Comparison of ENCODE assay signal across 15 mouse cellular contexts in genomic region chr8:26507611-26508070, GRCm38 (mm10).
DNase-seq lines count a peak whose midpoint lies in the region; ATAC-seq and TF ChIP-seq lines count a peak whose summit lies in the region.
"Had no signal": no experiment of that assay in that cellular context is flagged by ENCODE, and none has a peak within 500 bp of the region (broad histone marks: within the 10 kb centered on the region; RNA-seq: fewer than 3 reads in every experiment).

No protein-coding gene starts in this region.

- H3K9me3 ChIP-seq in forebrain, embryonic 13.5 days (replicated peaks) = no peaks in the 10 kb centered on the region
- H3K9me3 ChIP-seq in forebrain, embryonic 11.5 days (ENCODE audit: control insufficient read depth, low read length) = no peaks in the 10 kb centered on the region
- no peaks in the 10 kb centered on the region for H3K9me3 ChIP-seq in midbrain, embryonic 14.5 days (ENCODE audit: control insufficient read depth, low read length)
- H3K9me3 ChIP-seq in midbrain, postnatal 0 days (ENCODE audit: low read length) = no peaks in the 10 kb centered on the region
- H3K9me3 ChIP-seq in intestine, embryonic 15.5 days = no peaks in the 10 kb centered on the region
- H3K9me3 ChIP-seq in midbrain, embryonic 13.5 days = no peaks in the 10 kb centered on the region
- H3K9me3 ChIP-seq: limb, embryonic 10.5 days had no signal

- peaks cover 4% of the 10 kb centered on the region; the same call in 1 of the 2 replicates for H3K4me1 ChIP-seq in forebrain, embryonic 13.5 days
- H3K4me1 ChIP-seq in forebrain, embryonic 11.5 days (replicated peaks; ENCODE audit: control insufficient read depth, insufficient read depth, low read length) = no peaks in the 10 kb centered on the region
- H3K4me1 ChIP-seq in midbrain, embryonic 14.5 days (ENCODE audit: control insufficient read depth, insufficient read depth, low read length) = 0 out of 2 replicates have a peak, but pooled peaks cover 4% of the 10 kb centered on the region
- H3K4me1 ChIP-seq in midbrain, postnatal 0 days (ENCODE audit: insufficient read depth, low read length) = no peaks in the 10 kb centered on the region
- H3K4me1 ChIP-seq in intestine, embryonic 15.5 days (replicated peaks) = 0 out of 2 replicates have a peak, but pooled peaks cover 10% of the 10 kb centered on the region
- H3K4me1 ChIP-seq in midbrain, embryonic 13.5 days (replicated peaks) = peaks cover 9% of the 10 kb centered on the region; the same call in 1 of the 2 replicates

- 59% methylated on average over 12 of the region's 12 CpGs for WGBS in forebrain, embryonic 13.5 days
- 71% methylated on average over 12 of the region's 12 CpGs for WGBS in forebrain, embryonic 11.5 days
- 61% methylated on average over 12 of the region's 12 CpGs for WGBS in midbrain, embryonic 14.5 days
- 65% methylated on average over 12 of the region's 12 CpGs for WGBS in midbrain, postnatal 0 days
- 11% methylated on average over 12 of the region's 12 CpGs for WGBS in intestine, embryonic 15.5 days
- 63% methylated on average over 12 of the region's 12 CpGs for WGBS in midbrain, embryonic 13.5 days

- no peak overlapping the region for H3K9ac ChIP-seq in forebrain, embryonic 13.5 days
- H3K9ac ChIP-seq in forebrain, embryonic 11.5 days (ENCODE audit: low read length) = no peak overlapping the region
- no peak overlapping the region for H3K9ac ChIP-seq in midbrain, embryonic 14.5 days (replicated peaks; ENCODE audit: low read length)
- no peak overlapping the region for H3K9ac ChIP-seq in midbrain, postnatal 0 days (replicated peaks; ENCODE audit: low read length, poor library complexity, severe bottlenecking)
- H3K9ac ChIP-seq in intestine, embryonic 15.5 days = no peak overlapping the region
- H3K9ac ChIP-seq in midbrain, embryonic 13.5 days (replicated peaks) = no peak overlapping the region

- intact Hi-C loops in left cerebral cortex, adult 2 months (cut with DNase I) = no loop called here

- no peaks in the 10 kb centered on the region for H3K36me3 ChIP-seq in forebrain, embryonic 13.5 days (ENCODE audit: poor library complexity, severe bottlenecking)
- no peaks in the 10 kb centered on the region for H3K36me3 ChIP-seq in forebrain, embryonic 11.5 days (ENCODE audit: control insufficient read depth, insufficient read depth, low read length)
- no peaks in the 10 kb centered on the region for H3K36me3 ChIP-seq in midbrain, embryonic 14.5 days (ENCODE audit: control insufficient read depth, insufficient read depth, low read length)
- H3K36me3 ChIP-seq in midbrain, postnatal 0 days (ENCODE audit: insufficient read depth, low read length) = no peaks in the 10 kb centered on the region
- H3K36me3 ChIP-seq in intestine, embryonic 15.5 days = no peaks in the 10 kb centered on the region
- H3K36me3 ChIP-seq in midbrain, embryonic 13.5 days = no peaks in the 10 kb centered on the region
- H3K36me3 ChIP-seq: limb, embryonic 10.5 days had no signal

- no peak for DNase-seq in forebrain, embryonic 11.5 days (ENCODE audit: low spot score)
- DNase-seq in midbrain, embryonic 14.5 days = no peak
- no peak for DNase-seq in midbrain, postnatal 0 days (ENCODE audit: low spot score)
- no peak for DNase-seq in left cerebral cortex, adult 2 months (ENCODE audit: extremely low spot score in 1 of 2, low spot score in 2 of 2)
- DNase-seq in gastrocnemius, postnatal 4 days (ENCODE audit: low spot score in 2 of 2) = no peak
- DNase-seq: B cell, adult 2 months; heart, adult 18-20 months; kidney, postnatal 36 days; lung, adult 2 months; thymus, postnatal 36 days had no signal

- H3K27me3 ChIP-seq in forebrain, embryonic 13.5 days = no peaks in the 10 kb centered on the region
- no peaks in the 10 kb centered on the region for H3K27me3 ChIP-seq in forebrain, embryonic 11.5 days (ENCODE audit: control insufficient read depth, insufficient read depth, low read length)
- H3K27me3 ChIP-seq in midbrain, embryonic 14.5 days (ENCODE audit: control insufficient read depth, insufficient read depth, low read length) = no peaks in the 10 kb centered on the region
- no peaks in the 10 kb centered on the region for H3K27me3 ChIP-seq in midbrain, postnatal 0 days (ENCODE audit: insufficient read depth, low read length)
- no peaks in the 10 kb centered on the region for H3K27me3 ChIP-seq in intestine, embryonic 15.5 days (replicated peaks)
- no peaks in the 10 kb centered on the region for H3K27me3 ChIP-seq in midbrain, embryonic 13.5 days

- no peak overlapping the region for H3K4me3 ChIP-seq in forebrain, embryonic 13.5 days
- H3K4me3 ChIP-seq in forebrain, embryonic 11.5 days (ENCODE audit: low read depth, low read length) = no peak overlapping the region
- H3K4me3 ChIP-seq in midbrain, embryonic 14.5 days (replicated peaks; ENCODE audit: low read depth, low read length) = no peak overlapping the region
- H3K4me3 ChIP-seq in midbrain, postnatal 0 days (ENCODE audit: low read depth, low read length) = no peak overlapping the region
- H3K4me3 ChIP-seq in intestine, embryonic 15.5 days (replicated peaks) = no peak overlapping the region
- H3K4me3 ChIP-seq in left cerebral cortex, adult 2 months = no peak overlapping the region
- H3K4me3 ChIP-seq in midbrain, embryonic 13.5 days (replicated peaks) = no peak overlapping the region
- H3K4me3 ChIP-seq: limb, embryonic 10.5 days had no signal

- H3K27ac ChIP-seq in forebrain, embryonic 13.5 days = no peak overlapping the region; the same call in 1 of the 2 replicates
- H3K27ac ChIP-seq in forebrain, embryonic 11.5 days (ENCODE audit: low read depth, low read length) = no peak overlapping the region
- H3K27ac ChIP-seq in midbrain, embryonic 14.5 days (replicated peaks; ENCODE audit: low read depth, low read length) = peak overlapping the region; percentile 13; the same call in 1 of the 2 replicates
- H3K27ac ChIP-seq in midbrain, postnatal 0 days (ENCODE audit: low read depth, low read length) = no peak overlapping the region
- no peak overlapping the region for H3K27ac ChIP-seq in intestine, embryonic 15.5 days
- H3K27ac ChIP-seq in left cerebral cortex, adult 2 months = no peak overlapping the region
- no peak overlapping the region for H3K27ac ChIP-seq in midbrain, embryonic 13.5 days
- H3K27ac ChIP-seq: limb, embryonic 10.5 days had no signal

- no peak for TF ChIP-seq CTCF in midbrain, postnatal 0 days (IDR thresholded peaks at IDR 0.05)
- TF ChIP-seq CTCF in left cerebral cortex, adult 2 months (IDR thresholded peaks at IDR 0.05) = no peak

- ATAC-seq in forebrain, embryonic 13.5 days = peak; percentile 27; the same call in 1 of the 2 replicates
- ATAC-seq in forebrain, embryonic 11.5 days (replicated peaks; ENCODE audit: low FRiP score) = no peak
- no peak for ATAC-seq in midbrain, embryonic 14.5 days (ENCODE audit: low FRiP score, low TSS enrichment)
- no peak for ATAC-seq in midbrain, postnatal 0 days (ENCODE audit: low FRiP score)
- peak; percentile 87 for ATAC-seq in intestine, embryonic 15.5 days
- no peak for ATAC-seq in midbrain, embryonic 13.5 days
- ATAC-seq: activated CD4-positive, CD25-positive, alpha-beta regulatory T cell, adult 4 months had no signal

- no peak overlapping the region for H3K4me2 ChIP-seq in forebrain, embryonic 13.5 days
- H3K4me2 ChIP-seq in forebrain, embryonic 11.5 days (ENCODE audit: low read depth, low read length, severe bottlenecking) = no peak overlapping the region
- H3K4me2 ChIP-seq in midbrain, embryonic 14.5 days (ENCODE audit: low read length) = no peak overlapping the region
- no peak overlapping the region for H3K4me2 ChIP-seq in midbrain, postnatal 0 days (ENCODE audit: low read depth, low read length, poor library complexity, severe bottlenecking)
- no peak overlapping the region for H3K4me2 ChIP-seq in intestine, embryonic 15.5 days (replicated peaks)
- no peak overlapping the region for H3K4me2 ChIP-seq in midbrain, embryonic 13.5 days (replicated peaks)

Comparison
In these comparisons a context has a peak if more than half of its experiments do, and no peak if none do; other contexts are left out.
1. ATAC-seq: peak in forebrain, embryonic 13.5 days (single experiment) and intestine, embryonic 15.5 days (single experiment); none in forebrain, embryonic 11.5 days (single experiment), midbrain, embryonic 14.5 days (single experiment), midbrain, postnatal 0 days (single experiment) and midbrain, embryonic 13.5 days (single experiment).